In the genomic region with DNA sequence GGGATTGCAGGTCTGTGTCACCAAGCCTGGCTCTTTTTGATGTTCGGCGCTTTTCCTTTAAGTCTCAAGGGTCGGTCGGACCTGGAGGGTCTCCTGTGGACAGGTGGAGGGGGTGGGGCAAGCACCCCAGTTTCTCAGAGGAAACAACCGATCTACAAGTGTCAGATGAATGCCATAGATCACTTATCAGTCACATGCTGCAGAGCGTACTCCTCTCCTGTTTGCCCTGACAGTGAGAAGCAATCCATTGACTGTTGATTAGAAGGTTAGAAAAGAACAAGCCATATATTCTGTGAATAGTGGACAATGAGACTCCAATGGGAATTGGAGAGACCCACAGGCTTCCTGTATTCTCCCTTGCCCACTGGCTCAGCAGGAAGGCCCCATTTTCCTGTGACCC, we compare ENCODE assay signal across 21 mouse cellular contexts. TPM values are rescaled to one million over a fixed set of nuclear protein-coding genes. Genes with fewer than 3 reads are reported as not detected.
"Had no signal": no experiment of that assay in that cellular context is flagged by ENCODE, and none has a peak within 500 bp of the region (broad histone marks: within the 10 kb centered on the region; RNA-seq: fewer than 3 reads in every experiment).

No protein-coding gene starts in this region.

- ATAC-seq: hindbrain, embryonic 16.5 days; intestine, embryonic 16.5 days; liver, embryonic 12.5 days had no signal

- DNase-seq: gastrocnemius, adult 2 months; gastrocnemius, postnatal 10 days; gastrocnemius, postnatal 36 days; heart, adult 11 months; heart, adult 2 months; heart, postnatal 14 days; heart, postnatal 36 days; kidney, adult 11 months; kidney, adult 2 months; kidney, adult 9 months; kidney, postnatal 14 days; kidney, postnatal 36 days; layer of hippocampus, adult 9-11 months; layer of hippocampus, postnatal 36 days; left cerebral cortex, postnatal 4 days had no signal

RNA-seq across cellular contexts. Expression of a gene that starts 11.4 kb away (rescaled TPM):
- polyA plus RNA-seq: hindbrain, embryonic 11.5 days; intestine, embryonic 14.5 days; intestine, embryonic 16.5 days; limb, embryonic 11.5 days; liver, embryonic 12.5 days had no signal
